Mouse (Mus musculus) adipocyte (in vitro differentiated cells): ENCODE data around the gene Ggta1.

Source experiments
- DNase-seq: peaks from one replicate; pipeline ENCODE4 v3.0.0-alpha.2; 2016; ENCODE audit warnings: low spot score

Gene Ggta1

GRCm38 (mm10) chr2:35434576-35435123, 28.4 kb downstream of the Ggta1 start:
- DNase-seq: no peak

GRCm38 (mm10) chr2:35433428-35433827, 29.6 kb downstream of the Ggta1 start:
- no peak for DNase-seq

GRCm38 (mm10) chr2:35432472-35432871, 30.6 kb downstream of the Ggta1 start:
- no peak for DNase-seq

- no peak for DNase-seq
Measured at GRCm38 (mm10) chr2:35432011-35432410, 31.0 kb downstream of the Ggta1 start.

GRCm38 (mm10) chr2:35430806-35431205, 32.2 kb downstream of the Ggta1 start:
- DNase-seq: no peak

GRCm38 (mm10) chr2:35428615-35429300, 34.3 kb downstream of the Ggta1 start:
- DNase-seq: no peak

GRCm38 (mm10) chr2:35427559-35427958, 35.5 kb downstream of the Ggta1 start:
- peak; percentile 31 for DNase-seq

- no peak for DNase-seq
Measured at GRCm38 (mm10) chr2:35423711-35424339, 39.2 kb downstream of the Ggta1 start.

- no peak for DNase-seq
Measured at GRCm38 (mm10) chr2:35422384-35422783, 40.6 kb downstream of the Ggta1 start.

GRCm38 (mm10) chr2:35420681-35421080, 42.4 kb downstream of the Ggta1 start:
- DNase-seq: no peak

- no peak for DNase-seq
Measured at GRCm38 (mm10) chr2:35419671-35420070, 43.4 kb downstream of the Ggta1 start.

- DNase-seq: no peak
Measured at GRCm38 (mm10) chr2:35419243-35419642, 43.8 kb downstream of the Ggta1 start.

GRCm38 (mm10) chr2:35417231-35417630, 45.8 kb downstream of the Ggta1 start:
- no peak for DNase-seq

- no peak for DNase-seq
Measured at GRCm38 (mm10) chr2:35416473-35416872, 46.6 kb downstream of the Ggta1 start.

GRCm38 (mm10) chr2:35412810-35413209, 50.2 kb downstream of the Ggta1 start:
- DNase-seq: no peak

GRCm38 (mm10) chr2:35412246-35412645, 50.8 kb downstream of the Ggta1 start:
- DNase-seq: no peak

- no peak for DNase-seq
Measured at GRCm38 (mm10) chr2:35411640-35412190, 51.3 kb downstream of the Ggta1 start.

GRCm38 (mm10) chr2:35409466-35409865, 53.6 kb downstream of the Ggta1 start:
- DNase-seq: no peak

GRCm38 (mm10) chr2:35408409-35409110, 54.5 kb downstream of the Ggta1 start:
- peak; percentile 19 for DNase-seq

- DNase-seq: peak; percentile 18
Measured at GRCm38 (mm10) chr2:35407878-35408277, 55.2 kb downstream of the Ggta1 start.

- no peak for DNase-seq
Measured at GRCm38 (mm10) chr2:35407266-35407665, 55.8 kb downstream of the Ggta1 start.

GRCm38 (mm10) chr2:35406611-35407010, 56.4 kb downstream of the Ggta1 start:
- no peak for DNase-seq

- no peak for DNase-seq
Measured at GRCm38 (mm10) chr2:35402391-35402790, 60.6 kb downstream of the Ggta1 start.
